Mouse (Mus musculus) embryonic fibroblast, embryonic 13.5 days (primary cell): Measurements from ENCODE around the gene Srarp.

Source experiments
- CTCF ChIP-seq: IDR thresholded peaks from 2 replicates; pipeline ENCODE4 v1.5.1; 2011; ENCODE audit warnings: mild to moderate bottlenecking, control low read depth, low read length, moderate library complexity, borderline replicate concordance; ENCODE audit not compliant: insufficient read depth
- POLR2A ChIP-seq: IDR thresholded peaks from 2 replicates; pipeline ENCODE4 v1.6.1; 2011; ENCODE audit warnings: low read depth, mild to moderate bottlenecking, control low read depth, low read length, moderate library complexity

- no peak for TF ChIP-seq CTCF
- TF ChIP-seq POLR2A: no peak
Observed at GRCm38 (mm10) chr4:141466289-141466795, 30.4 kb upstream of the Srarp start.
